Mouse (Mus musculus) forebrain, embryonic 13.5 days (tissue): Measurements from ENCODE around the gene Fbxo8. TPM values are rescaled to one million over a fixed set of nuclear protein-coding genes. Genes with fewer than 3 reads are reported as not detected.

Source experiments
- ATAC-seq: fragments of 200-750 bp; cut with Nextera tagmentation; 2 replicates; pipeline ENCODE4 v1.8.0; 2017
- H3K27ac ChIP-seq: fragments of 300-500 bp; sonication (generic); 2 replicates; pipeline ENCODE4 v1.5.1; 2015; ENCODE audit warnings: inconsistent platforms, mild to moderate bottlenecking, moderate library complexity
- H3K27me3 ChIP-seq: fragments of 300-500 bp; sonication (generic); 2 replicates; pipeline ENCODE4 v1.6.1; 2015; ENCODE audit warnings: mild to moderate bottlenecking, inconsistent platforms
- H3K36me3 ChIP-seq: fragments of 300-500 bp; sonication (generic); 2 replicates; pipeline ENCODE4 v1.6.1; 2015; ENCODE audit warnings: mild to moderate bottlenecking, inconsistent platforms; ENCODE audit not compliant: poor library complexity, severe bottlenecking
- H3K4me1 ChIP-seq: fragments of 300-500 bp; sonication (generic); 2 replicates; pipeline ENCODE4 v1.6.1; 2015; ENCODE audit warnings: inconsistent platforms
- H3K4me2 ChIP-seq: fragments of 300-500 bp; sonication (generic); 2 replicates; pipeline ENCODE4 v1.6.1; 2015; ENCODE audit warnings: inconsistent platforms, mild to moderate bottlenecking, moderate library complexity
- H3K4me3 ChIP-seq: fragments of 300-500 bp; sonication (generic); 2 replicates; pipeline ENCODE4 v1.5.1; 2015; ENCODE audit warnings: mild to moderate bottlenecking, inconsistent platforms
- H3K9ac ChIP-seq: fragments of 300-500 bp; sonication (generic); 2 replicates; pipeline ENCODE4 v1.6.1; 2015; ENCODE audit warnings: mild to moderate bottlenecking, inconsistent platforms
- H3K9me3 ChIP-seq: fragments of 300-500 bp; sonication (generic); replicated peaks from 2 replicates; pipeline ENCODE4 v1.6.1; 2016; ENCODE audit warnings: inconsistent platforms
- WGBS: fragments of 180-500 bp; shearing (Covaris S2); methylation state at CpG from one replicate; pipeline ENCODE4 v1.1.7; 2015; 5-methylcytosine and 5-hydroxymethylcytosine counted together
- polyA plus RNA-seq: library from polyadenylated mRNA; unstranded; fragments of >200 nt; fragmentation: Nextera tagmentation; extraction: Ambion mirVana; gene quantifications from 2 replicates; pipeline ENCODE4 v1.2.1, GENCODE M21; 2015

Gene Fbxo8
- 38.5 and 43.5 TPM in 2 replicates for polyA plus RNA-seq

GRCm38 (mm10) chr8:56550558-56551360 is at the start of gene Fbxo8, which contains the start of gene Cep44:
Fbxo8 (plus strand) TSS chr8:56551090.
Cep44 (minus strand) TSS chr8:56551047.
- peak within 1 kb of the TSS; percentile 86 for H3K4me3 ChIP-seq
- H3K4me2 ChIP-seq = peak within 1 kb of the TSS; percentile 64
- H3K36me3 ChIP-seq = peaks cover 6% of the 10 kb centered on the region; the same call in 1 of the 2 replicates
- under 1% methylated on average over 53 of the region's 53 CpGs for WGBS
- ATAC-seq = peak; percentile 94
- peak within 1 kb of the TSS; percentile 72 for H3K27ac ChIP-seq
- H3K27me3 ChIP-seq = no peaks in the 10 kb centered on the region
- peaks cover 18% of the 10 kb centered on the region for H3K4me1 ChIP-seq
- H3K9ac ChIP-seq = peak within 1 kb of the TSS; percentile 81
- H3K9me3 ChIP-seq = no peaks in the 10 kb centered on the region

GRCm38 (mm10) chr8:56501911-56502310 is 49.0 kb upstream of the Fbxo8 start:
- no peak overlapping the region for H3K27ac ChIP-seq
- H3K27me3 ChIP-seq = no peaks in the 10 kb centered on the region
- H3K4me2 ChIP-seq = no peak overlapping the region
- H3K36me3 ChIP-seq = no peaks in the 10 kb centered on the region
- H3K9me3 ChIP-seq = no peaks in the 10 kb centered on the region
- no peaks in the 10 kb centered on the region for H3K4me1 ChIP-seq
- no peak overlapping the region for H3K9ac ChIP-seq
- ATAC-seq = no peak
- no peak overlapping the region for H3K4me3 ChIP-seq

- peak; percentile 27; the same call in 1 of the 2 replicates for ATAC-seq
- Histone ChIP-seq H3K4me1 (no peaks in the 10 kb centered on the region), H3K9ac (no peak overlapping the region)
Observed at GRCm38 (mm10) chr8:56508318-56508951, 42.5 kb upstream of the Fbxo8 start.

GRCm38 (mm10) chr8:56508952-56509479 is 41.9 kb upstream of the Fbxo8 start:
- Histone ChIP-seq H3K36me3 (no peaks in the 10 kb centered on the region), H3K9me3 (no peaks in the 10 kb centered on the region), H3K9ac (no peak overlapping the region), H3K27ac (no peak overlapping the region), H3K27me3 (no peaks in the 10 kb centered on the region), H3K4me3 (no peak overlapping the region), H3K4me1 (no peaks in the 10 kb centered on the region), H3K4me2 (no peak overlapping the region)
- 73% methylated on average over 4 of the region's 4 CpGs for whole genome bisulfite sequencing
- peak; percentile 10; the same call in 1 of the 2 replicates for ATAC-seq

More at GRCm38 (mm10) chr8:56508318-56508951, 42.5 kb upstream of the Fbxo8 start:
- Histone ChIP-seq H3K4me2 (no peak overlapping the region), H3K27ac (no peak overlapping the region), H3K9me3 (no peaks in the 10 kb centered on the region), H3K4me3 (no peak overlapping the region), H3K36me3 (no peaks in the 10 kb centered on the region), H3K27me3 (no peaks in the 10 kb centered on the region)
- 72% methylated on average over 3 of the region's 3 CpGs for WGBS

GRCm38 (mm10) chr8:56518848-56519247 is 32.0 kb upstream of the Fbxo8 start:
- H3K4me1 ChIP-seq = no peaks in the 10 kb centered on the region
- no peaks in the 10 kb centered on the region for H3K27me3 ChIP-seq
- no peaks in the 10 kb centered on the region for H3K9me3 ChIP-seq
- no peak overlapping the region for H3K9ac ChIP-seq
- no peak overlapping the region for H3K27ac ChIP-seq
- no peaks in the 10 kb centered on the region for H3K36me3 ChIP-seq
- H3K4me3 ChIP-seq = no peak overlapping the region
- no peak overlapping the region for H3K4me2 ChIP-seq
- 84% methylated on average over 6 of the region's 6 CpGs for WGBS
- ATAC-seq = no peak

GRCm38 (mm10) chr8:56520249-56520648 is 30.6 kb upstream of the Fbxo8 start:
- Histone ChIP-seq H3K9me3 (no peaks in the 10 kb centered on the region), H3K27ac (no peak overlapping the region), H3K4me3 (no peak overlapping the region), H3K36me3 (no peaks in the 10 kb centered on the region), H3K9ac (no peak overlapping the region), H3K4me2 (no peak overlapping the region), H3K4me1 (no peaks in the 10 kb centered on the region), H3K27me3 (no peaks in the 10 kb centered on the region)
- 82% methylated on average over 2 of the region's 2 CpGs for WGBS
- ATAC-seq = no peak

GRCm38 (mm10) chr8:56521051-56521450 is 29.8 kb upstream of the Fbxo8 start:
- H3K4me3 ChIP-seq = no peak overlapping the region
- WGBS = 79% methylated on average over 4 of the region's 4 CpGs
- H3K4me1 ChIP-seq = no peaks in the 10 kb centered on the region
- H3K27me3 ChIP-seq = no peaks in the 10 kb centered on the region
- no peaks in the 10 kb centered on the region for H3K36me3 ChIP-seq
- H3K4me2 ChIP-seq = no peak overlapping the region
- H3K27ac ChIP-seq = no peak overlapping the region
- no peaks in the 10 kb centered on the region for H3K9me3 ChIP-seq
- no peak for ATAC-seq
- no peak overlapping the region for H3K9ac ChIP-seq

GRCm38 (mm10) chr8:56528869-56529268 is 22.0 kb upstream of the Fbxo8 start:
- Histone ChIP-seq H3K4me1 (no peaks in the 10 kb centered on the region), H3K27me3 (no peaks in the 10 kb centered on the region)

GRCm38 (mm10) chr8:56530359-56530758 is 20.5 kb upstream of the Fbxo8 start:
- WGBS = 6% methylated on average over 3 of the region's 3 CpGs

More at GRCm38 (mm10) chr8:56528869-56529268, 22.0 kb upstream of the Fbxo8 start:
- no peak overlapping the region for H3K4me3 ChIP-seq
- peaks cover 7% of the 10 kb centered on the region; the same call in 1 of the 2 replicates for H3K36me3 ChIP-seq
- H3K9ac ChIP-seq = no peak overlapping the region
- no peak overlapping the region for H3K4me2 ChIP-seq
- no peak for ATAC-seq
- H3K9me3 ChIP-seq = no peaks in the 10 kb centered on the region
- WGBS = 93% methylated on average over 6 of the region's 6 CpGs
- no peak overlapping the region for H3K27ac ChIP-seq

GRCm38 (mm10) chr8:56540706-56541105 is 10.2 kb upstream of the Fbxo8 start:
- H3K9me3 ChIP-seq = no peaks in the 10 kb centered on the region
- 88% methylated on average over 7 of the region's 7 CpGs for WGBS
- no peak overlapping the region for H3K9ac ChIP-seq
- ATAC-seq = no peak
- no peak overlapping the region for H3K27ac ChIP-seq
- H3K4me2 ChIP-seq = no peak overlapping the region
- H3K27me3 ChIP-seq = no peaks in the 10 kb centered on the region
- peaks cover 65% of the 10 kb centered on the region for H3K36me3 ChIP-seq
- no peak overlapping the region for H3K4me3 ChIP-seq
- H3K4me1 ChIP-seq = no peaks in the 10 kb centered on the region

More at GRCm38 (mm10) chr8:56530359-56530758, 20.5 kb upstream of the Fbxo8 start:
- Histone ChIP-seq H3K36me3 (peaks cover 8% of the 10 kb centered on the region; the same call in 1 of the 2 replicates), H3K4me1 (no peaks in the 10 kb centered on the region), H3K4me3 (no peak overlapping the region), H3K9me3 (no peaks in the 10 kb centered on the region), H3K27ac (no peak overlapping the region), H3K9ac (no peak overlapping the region), H3K27me3 (no peaks in the 10 kb centered on the region), H3K4me2 (no peak overlapping the region)
- no peak; the same call in 1 of the 2 replicates for ATAC-seq

- no peak overlapping the region for H3K27ac ChIP-seq
- peaks cover 18% of the 10 kb centered on the region for H3K4me1 ChIP-seq
- H3K36me3 ChIP-seq = peaks cover 21% of the 10 kb centered on the region
- WGBS = 97% methylated on average over 2 of the region's 2 CpGs
- H3K9me3 ChIP-seq = no peaks in the 10 kb centered on the region
- ATAC-seq = no peak
- H3K9ac ChIP-seq = no peak overlapping the region
- H3K4me2 ChIP-seq = no peak overlapping the region
- no peak overlapping the region for H3K4me3 ChIP-seq
- H3K27me3 ChIP-seq = no peaks in the 10 kb centered on the region
Observed at GRCm38 (mm10) chr8:56547866-56548265, 3.0 kb upstream of the Fbxo8 start.

GRCm38 (mm10) chr8:56551361-56551852 is 517 bp downstream of the Fbxo8 start:
- Histone ChIP-seq H3K27ac (peak overlapping the region; percentile 72), H3K4me3 (peak overlapping the region; percentile 86), H3K36me3 (no peaks in the 10 kb centered on the region), H3K4me2 (peak overlapping the region; percentile 64), H3K27me3 (no peaks in the 10 kb centered on the region), H3K4me1 (peaks cover 18% of the 10 kb centered on the region), H3K9me3 (no peaks in the 10 kb centered on the region), H3K9ac (peak overlapping the region; percentile 81)
- WGBS = 1% methylated on average over 28 of the region's 28 CpGs
- ATAC-seq = peak; percentile 99
